Mouse (Mus musculus): Measurements from ENCODE around the gene Vps13d. TPM values are rescaled to one million over a fixed set of nuclear protein-coding genes. Genes with fewer than 3 reads are reported as not detected.

Vps13d gene
- total RNA-seq, 1 experiment from 2014 or later = 101 TPM

- ATAC-seq (ENCODE audit: extremely low read depth, insufficient number of reproducible peaks, low FRiP score, poor library complexity, severe bottlenecking) = no peak
Measured at GRCm38 (mm10) chr4:144939847-144940411, 254.9 kb downstream of the Vps13d start.

DNA sequence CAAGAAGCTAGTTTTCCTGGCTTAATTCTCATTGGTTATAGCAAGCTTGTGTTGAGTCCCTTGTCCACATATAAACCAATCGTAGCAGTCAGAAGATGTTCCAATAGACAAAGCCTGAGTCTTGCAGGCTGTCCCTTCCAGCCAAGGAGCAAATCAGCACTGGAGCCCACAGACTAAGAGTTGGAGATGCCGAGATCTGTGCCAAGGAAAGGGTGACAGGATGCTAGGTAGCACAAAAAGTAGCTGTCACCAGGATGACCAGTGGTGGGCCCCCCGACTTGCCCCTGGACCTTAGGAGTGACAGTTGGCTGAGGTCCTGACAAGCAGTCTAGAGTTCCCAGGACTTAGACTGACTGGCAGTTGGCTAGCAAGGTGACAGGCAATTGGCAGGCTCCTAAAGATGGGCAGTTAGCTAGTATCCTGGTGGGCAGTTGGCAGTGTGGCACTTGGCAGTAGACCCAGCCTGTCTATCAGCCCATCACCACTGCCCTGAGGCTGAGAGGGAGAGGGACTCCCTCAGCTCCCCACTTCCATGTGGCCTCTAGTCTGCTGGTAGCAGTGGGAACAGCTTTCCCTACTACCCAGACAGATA, 258.1 kb downstream of the Vps13d start:
- no peak for ATAC-seq (ENCODE audit: extremely low read depth, insufficient number of reproducible peaks, low FRiP score, poor library complexity, severe bottlenecking)

GRCm38 (mm10) chr4:144934501-144934900, 260.3 kb downstream of the Vps13d start:
- no peak for ATAC-seq (ENCODE audit: extremely low read depth, insufficient number of reproducible peaks, low FRiP score, poor library complexity, severe bottlenecking)

- no peak for ATAC-seq (ENCODE audit: extremely low read depth, insufficient number of reproducible peaks, low FRiP score, poor library complexity, severe bottlenecking)
Measured at GRCm38 (mm10) chr4:144931167-144931566, 263.6 kb downstream of the Vps13d start.

GRCm38 (mm10) chr4:144930366-144930765, 264.4 kb downstream of the Vps13d start:
- ATAC-seq (ENCODE audit: extremely low read depth, insufficient number of reproducible peaks, low FRiP score, poor library complexity, severe bottlenecking) = no peak

GRCm38 (mm10) chr4:144929811-144930221, 265.0 kb downstream of the Vps13d start:
- no peak for ATAC-seq (ENCODE audit: extremely low read depth, insufficient number of reproducible peaks, low FRiP score, poor library complexity, severe bottlenecking)

- ATAC-seq (ENCODE audit: extremely low read depth, insufficient number of reproducible peaks, low FRiP score, poor library complexity, severe bottlenecking) = 0 out of 2 replicates have a peak, but pooled peaks have one; percentile 9
Measured at GRCm38 (mm10) chr4:144928693-144929436, 265.9 kb downstream of the Vps13d start.

Other genes starting within 250 kb of the Vps13d start
- gene Tnfrsf1b, start 51.9 kb upstream of the Vps13d start, total RNA-seq (2017) = 91.5 and 109 TPM in 2 replicates
- 0.58 and 0.86 TPM in 2 replicates for gene Tnfrsf8, start 120.2 kb upstream of the Vps13d start, total RNA-seq (2017)

All from neutrophil, adult 5-6 weeks (primary cell).